Mouse (Mus musculus) midbrain, embryonic 14.5 days (tissue): ENCODE measurements around the gene Cdnf. TPM values are rescaled to one million over a fixed set of nuclear protein-coding genes. Genes with fewer than 3 reads are reported as not detected.

Experiments
- ATAC-seq: fragments of 200-750 bp; cut with Nextera tagmentation; 2 replicates; pipeline ENCODE4 v1.8.0; 2017; ENCODE audit warnings: moderate number of reproducible peaks, moderate library complexity; ENCODE audit not compliant: low FRiP score, low TSS enrichment
- DNase-seq: peaks from one replicate; pipeline ENCODE4 v3.0.0-alpha.2; 2015
- H3K27ac ChIP-seq: fragments of 300-500 bp; sonication (generic); replicated peaks from 2 replicates; pipeline ENCODE4 v1.5.1; 2014; ENCODE audit warnings: mild to moderate bottlenecking, low read depth, low read length, moderate library complexity
- H3K27me3 ChIP-seq: fragments of 300-500 bp; sonication (generic); 2 replicates; pipeline ENCODE4 v1.6.1; 2014; ENCODE audit warnings: low read length, control low read depth, mixed read lengths; ENCODE audit not compliant: control insufficient read depth, insufficient read depth
- H3K36me3 ChIP-seq: fragments of 300-500 bp; sonication (generic); 2 replicates; pipeline ENCODE4 v1.6.1; 2014; ENCODE audit warnings: low read length, control low read depth; ENCODE audit not compliant: control insufficient read depth, insufficient read depth
- H3K4me1 ChIP-seq: fragments of 300-500 bp; sonication (generic); 2 replicates; pipeline ENCODE4 v1.6.1; 2014; ENCODE audit warnings: mild to moderate bottlenecking, antibody characterized with exemption, low read length, control low read depth; ENCODE audit not compliant: control insufficient read depth, insufficient read depth
- H3K4me2 ChIP-seq: fragments of 300-500 bp; sonication (generic); 2 replicates; pipeline ENCODE4 v1.6.1; 2014; ENCODE audit warnings: mild to moderate bottlenecking, low read length, moderate library complexity
- H3K4me3 ChIP-seq: fragments of 300-500 bp; sonication (generic); replicated peaks from 2 replicates; pipeline ENCODE4 v1.5.1; 2014; ENCODE audit warnings: low read depth, low read length
- H3K9ac ChIP-seq: fragments of 300-500 bp; sonication (generic); replicated peaks from 2 replicates; pipeline ENCODE4 v1.6.1; 2014; ENCODE audit warnings: mild to moderate bottlenecking, low read length, moderate library complexity
- H3K9me3 ChIP-seq: fragments of 300-500 bp; sonication (generic); 2 replicates; pipeline ENCODE4 v1.6.1; 2016; ENCODE audit warnings: low read length, control low read depth, mixed read lengths; ENCODE audit not compliant: control insufficient read depth
- WGBS: fragments of 180-500 bp; shearing (Covaris S2); extraction: QIAGEN DNeasy Blood & Tissue Kit; methylation state at CpG from one replicate; pipeline ENCODE4 v1.1.7; 2014; 5-methylcytosine and 5-hydroxymethylcytosine counted together
- polyA plus RNA-seq: library from polyadenylated mRNA; unstranded; fragments of >200 nt; fragmentation: Nextera tagmentation; extraction: Ambion mirVana; gene quantifications from 2 replicates; pipeline ENCODE4 v1.2.1, GENCODE M21; 2014

The Cdnf gene
- polyA plus RNA-seq: 0.07 and 0.20 TPM in 2 replicates

GRCm38 (mm10) chr2:3512552-3513454 is at the start of gene Cdnf, which contains the start of the genes Gm45902 and Hspa14:
Cdnf (plus strand) TSS chr2:3513030.
Gm45902 (minus strand) TSS chr2:3512790.
Hspa14 (minus strand) TSS chr2:3512814.
- H3K9me3 ChIP-seq: no peaks in the 10 kb centered on the region
- H3K36me3 ChIP-seq: peaks cover 25% of the 10 kb centered on the region
- peak within 1 kb of the TSS; percentile 76 for H3K4me3 ChIP-seq
- ATAC-seq: peak; percentile 100
- WGBS: under 1% methylated on average over 60 of the region's 60 CpGs
- H3K27me3 ChIP-seq: no peaks in the 10 kb centered on the region
- peaks cover 12% of the 10 kb centered on the region for H3K4me1 ChIP-seq
- peak within 1 kb of the TSS; percentile 82 for H3K9ac ChIP-seq
- peak within 1 kb of the TSS; percentile 84 for H3K27ac ChIP-seq
- peak within 1 kb of the TSS; percentile 96 for H3K4me2 ChIP-seq
- DNase-seq: peak; percentile 99

- peak; percentile 11 for DNase-seq
- peak overlapping the region; percentile 85 for H3K27ac ChIP-seq
- no peak for ATAC-seq
- H3K36me3 ChIP-seq: peaks cover 9% of the 10 kb centered on the region; the same call in 1 of the 2 replicates
- under 1% methylated on average over 12 of the region's 12 CpGs for WGBS
- peak overlapping the region; percentile 68 for H3K9ac ChIP-seq
- H3K27me3 ChIP-seq: no peaks in the 10 kb centered on the region
- peak overlapping the region; percentile 78 for H3K4me2 ChIP-seq
- peak overlapping the region; percentile 96 for H3K4me3 ChIP-seq
- no peaks in the 10 kb centered on the region for H3K9me3 ChIP-seq
- peaks cover 12% of the 10 kb centered on the region; the same call in 1 of the 2 replicates for H3K4me1 ChIP-seq
These were observed 38.9 kb upstream of the Cdnf start for GRCm38 (mm10) chr2:3473891-3474290.

- peak overlapping the region; percentile 85 for H3K27ac ChIP-seq
- H3K36me3 ChIP-seq: peaks cover 9% of the 10 kb centered on the region; the same call in 1 of the 2 replicates
- DNase-seq (peak; percentile 88), ATAC-seq (peak; percentile 81)
- no peaks in the 10 kb centered on the region for H3K27me3 ChIP-seq
- under 1% methylated on average over 46 of the region's 46 CpGs for WGBS
- peak overlapping the region; percentile 96 for H3K4me3 ChIP-seq
- peak overlapping the region; percentile 78 for H3K4me2 ChIP-seq
- H3K9me3 ChIP-seq: no peaks in the 10 kb centered on the region
- H3K9ac ChIP-seq: peak overlapping the region; percentile 68
- H3K4me1 ChIP-seq: peaks cover 12% of the 10 kb centered on the region; the same call in 1 of the 2 replicates
These were observed 38.4 kb upstream of the Cdnf start for GRCm38 (mm10) chr2:3474361-3474805.

GRCm38 (mm10) chr2:3474861-3475283 is 38.0 kb upstream of the Cdnf start, which contains the start of gene Suv39h2:
Suv39h2 (minus strand) TSS chr2:3475031.
- peak within 1 kb of the TSS; percentile 78 for H3K4me2 ChIP-seq
- peak; percentile 98 for DNase-seq
- peak within 1 kb of the TSS; percentile 85 for H3K27ac ChIP-seq
- under 1% methylated on average over 42 of the region's 42 CpGs for WGBS
- peak within 1 kb of the TSS; percentile 96 for H3K4me3 ChIP-seq
- H3K27me3 ChIP-seq: no peaks in the 10 kb centered on the region
- no peaks in the 10 kb centered on the region for H3K9me3 ChIP-seq
- H3K4me1 ChIP-seq: peaks cover 12% of the 10 kb centered on the region; the same call in 1 of the 2 replicates
- peak; percentile 97 for ATAC-seq
- peaks cover 7% of the 10 kb centered on the region; the same call in 1 of the 2 replicates for H3K36me3 ChIP-seq
- peak within 1 kb of the TSS; percentile 68 for H3K9ac ChIP-seq

- DNase-seq (no peak), ATAC-seq (no peak)
- Histone ChIP-seq H3K27me3 (no peaks in the 10 kb centered on the region), H3K4me3 (no peak overlapping the region), H3K36me3 (no peaks in the 10 kb centered on the region), H3K9ac (no peak overlapping the region), H3K9me3 (no peaks in the 10 kb centered on the region), H3K4me1 (peaks cover 12% of the 10 kb centered on the region; the same call in 1 of the 2 replicates), H3K4me2 (peak overlapping the region; percentile 78), H3K27ac (no peak overlapping the region)
- WGBS: 61% methylated on average over 3 of the region's 3 CpGs
These were observed 37.0 kb upstream of the Cdnf start for GRCm38 (mm10) chr2:3475746-3476251.

GRCm38 (mm10) chr2:3480239-3480638 is 32.6 kb upstream of the Cdnf start:
- Histone ChIP-seq H3K4me3 (no peak overlapping the region), H3K36me3 (no peaks in the 10 kb centered on the region), H3K27me3 (no peaks in the 10 kb centered on the region), H3K4me2 (no peak overlapping the region), H3K27ac (no peak overlapping the region), H3K4me1 (peaks cover 5% of the 10 kb centered on the region; the same call in 1 of the 2 replicates), H3K9ac (no peak overlapping the region), H3K9me3 (no peaks in the 10 kb centered on the region)
- 82% methylated on average over 3 of the region's 3 CpGs for WGBS
- ATAC-seq (no peak), DNase-seq (no peak)

GRCm38 (mm10) chr2:3489816-3490215 is 23.0 kb upstream of the Cdnf start:
- Histone ChIP-seq H3K9me3 (no peaks in the 10 kb centered on the region), H3K36me3 (peaks cover 49% of the 10 kb centered on the region), H3K27ac (no peak overlapping the region), H3K4me3 (no peak overlapping the region), H3K4me1 (no peaks in the 10 kb centered on the region), H3K9ac (no peak overlapping the region), H3K4me2 (no peak overlapping the region), H3K27me3 (no peaks in the 10 kb centered on the region)
- no peak for DNase-seq
- ATAC-seq: no peak
- WGBS: 54% methylated on average over 3 of the region's 3 CpGs

- no peak for DNase-seq
- Histone ChIP-seq H3K9me3 (no peaks in the 10 kb centered on the region), H3K4me2 (no peak overlapping the region), H3K36me3 (peaks cover 82% of the 10 kb centered on the region), H3K27ac (no peak overlapping the region), H3K4me3 (no peak overlapping the region), H3K27me3 (no peaks in the 10 kb centered on the region), H3K4me1 (no peaks in the 10 kb centered on the region), H3K9ac (no peak overlapping the region)
- 95% methylated on average over 3 of the region's 3 CpGs for WGBS
- ATAC-seq: no peak
These were observed 18.9 kb upstream of the Cdnf start for GRCm38 (mm10) chr2:3493833-3494409.
